Mouse (Mus musculus): Measurements from ENCODE around the gene Kalrn.

The Kalrn gene

DNA sequence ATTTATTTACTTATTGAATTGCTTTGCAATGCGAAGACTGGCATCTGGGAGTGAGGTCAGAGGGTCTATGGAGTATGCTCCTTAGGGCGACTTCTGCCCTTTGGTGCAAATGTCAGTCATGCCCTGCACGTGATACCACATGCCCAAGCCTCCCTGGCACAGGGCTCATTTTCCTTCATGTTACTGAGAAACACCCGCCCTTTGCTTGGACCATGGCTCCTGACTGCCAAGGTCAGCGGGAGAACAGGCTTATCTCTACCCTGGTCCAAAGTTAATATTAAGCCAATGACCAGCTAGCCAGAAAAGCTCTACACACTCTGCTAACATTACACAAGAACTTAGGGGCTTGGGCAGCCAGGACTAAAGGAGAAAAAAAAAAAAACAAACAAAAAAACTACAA lies 543.5 kb downstream of the Kalrn start:
- no peak for DNase-seq

DNA sequence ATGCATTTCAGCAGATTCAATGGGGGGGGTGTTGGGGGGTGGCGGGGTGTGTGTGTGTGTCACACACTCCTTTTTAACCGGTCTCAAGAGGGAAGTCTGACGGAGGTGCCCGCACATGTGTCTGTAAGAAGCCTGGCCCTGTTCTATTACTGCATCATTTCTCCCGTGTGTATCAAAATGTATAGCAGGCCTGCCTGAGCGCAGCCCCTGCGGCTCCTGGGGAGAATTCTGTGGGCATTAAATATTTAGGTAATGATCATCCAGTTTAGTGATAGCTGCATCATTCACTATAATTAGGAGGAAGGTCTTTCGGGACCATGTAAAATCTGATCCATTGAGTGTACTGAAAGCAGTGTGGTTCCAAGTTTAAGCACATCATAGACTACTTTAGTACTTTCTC lies 556.1 kb downstream of the Kalrn start:
- no peak for DNase-seq

DNA sequence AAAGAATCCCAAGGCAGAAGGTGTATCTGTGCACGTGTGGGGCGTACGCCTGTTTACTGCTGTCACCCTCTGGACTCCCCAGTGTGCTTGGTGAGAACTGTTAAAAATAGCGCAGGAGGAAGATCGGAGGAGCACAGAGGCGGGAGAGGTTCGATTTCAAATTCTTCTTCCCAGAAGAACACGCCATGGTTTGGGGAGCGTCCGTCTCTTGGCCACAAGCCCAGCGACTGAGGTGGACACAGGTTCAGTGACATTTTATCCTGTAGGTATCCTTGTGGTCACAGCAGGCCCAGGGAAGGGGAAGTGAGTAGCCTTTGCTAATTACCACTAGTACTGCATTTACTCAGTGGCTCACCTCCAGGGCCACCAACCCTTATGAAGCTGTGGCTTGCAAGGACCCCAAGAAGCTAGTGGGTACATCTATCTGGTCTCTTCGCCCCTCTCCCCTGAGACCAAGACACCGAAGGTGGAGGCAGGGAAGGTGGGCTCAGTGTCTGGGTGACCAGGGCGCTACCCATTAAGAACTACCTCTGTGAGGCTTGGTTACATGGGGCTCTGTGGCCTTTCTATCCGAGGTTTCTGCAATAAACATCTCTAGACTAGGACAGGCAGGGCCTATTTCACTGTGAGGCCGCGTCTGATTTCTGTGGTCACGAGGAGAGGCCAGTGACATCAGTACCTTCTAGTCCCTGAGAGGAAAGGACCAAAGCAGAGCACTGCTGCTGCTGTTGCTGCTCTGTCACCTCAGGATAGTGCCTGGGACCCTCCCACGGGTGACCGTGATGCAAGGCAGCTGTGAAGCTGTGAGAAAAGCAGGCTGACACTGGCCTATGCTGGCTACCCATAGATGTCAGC lies 561.1 kb downstream of the Kalrn start:
- no peak for DNase-seq

DNA sequence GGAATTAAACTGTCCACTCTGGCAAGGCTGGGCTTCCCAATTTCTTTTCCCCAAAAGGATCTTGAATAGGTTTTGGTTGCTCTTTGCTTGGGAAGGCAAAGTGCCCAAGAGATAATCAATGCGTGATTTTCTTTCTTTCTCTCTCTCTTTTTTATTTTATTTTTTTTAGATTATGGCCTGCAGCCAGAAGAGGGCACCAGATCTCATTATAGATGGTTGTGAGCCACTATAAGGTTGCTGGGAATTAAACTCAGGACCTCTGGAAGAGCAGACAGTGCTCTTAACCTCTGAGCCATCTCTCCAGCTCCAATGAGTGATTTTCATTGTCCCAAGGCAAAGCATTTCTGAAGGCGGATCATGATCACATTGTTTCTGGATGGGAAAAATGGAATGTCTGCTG lies 563.8 kb downstream of the Kalrn start:
- DNase-seq = no peak

DNA sequence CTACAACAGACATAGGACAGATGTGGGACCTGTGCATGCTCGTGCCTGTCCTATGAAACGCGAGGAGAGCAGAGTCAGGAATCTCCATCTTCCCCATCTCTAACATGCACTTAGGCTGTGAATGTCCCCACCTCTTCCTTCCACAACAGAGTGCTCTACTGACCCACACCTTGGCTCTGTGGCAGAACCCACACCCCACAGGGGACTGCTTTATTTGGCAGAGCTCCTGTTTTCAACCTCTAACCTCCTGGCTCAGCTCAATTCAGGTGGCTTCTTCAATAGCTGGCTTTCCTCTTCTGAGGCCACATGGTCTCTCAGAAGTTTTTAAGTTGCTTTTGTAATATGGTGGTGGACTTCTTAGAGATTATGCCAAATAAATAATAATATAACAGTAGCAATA lies 567.3 kb downstream of the Kalrn start:
- DNase-seq = no peak

DNA sequence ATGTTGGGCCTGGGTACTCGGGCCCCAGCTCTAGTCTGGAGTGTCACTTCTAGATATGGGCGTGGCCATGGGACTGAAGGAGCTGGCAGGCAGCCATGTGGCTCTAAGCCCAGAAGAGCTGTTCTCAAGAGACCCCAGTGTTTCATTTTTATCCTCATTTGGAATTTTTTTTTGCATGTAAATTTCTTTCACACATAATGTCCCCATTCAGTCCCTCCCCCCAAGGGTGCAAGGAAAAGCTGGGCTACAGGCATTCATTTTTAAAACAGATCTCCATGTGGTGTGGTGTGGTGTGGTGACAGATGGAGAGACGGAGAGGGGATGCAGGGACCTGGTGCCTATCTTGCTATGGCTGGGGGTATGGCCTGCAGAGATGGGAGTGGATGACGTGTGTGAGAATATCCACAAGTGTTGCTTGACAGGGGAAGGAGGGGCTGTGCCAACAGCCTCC lies 569.2 kb downstream of the Kalrn start:
- peak in 1 of 2 experiments; percentile 14 for DNase-seq

DNA sequence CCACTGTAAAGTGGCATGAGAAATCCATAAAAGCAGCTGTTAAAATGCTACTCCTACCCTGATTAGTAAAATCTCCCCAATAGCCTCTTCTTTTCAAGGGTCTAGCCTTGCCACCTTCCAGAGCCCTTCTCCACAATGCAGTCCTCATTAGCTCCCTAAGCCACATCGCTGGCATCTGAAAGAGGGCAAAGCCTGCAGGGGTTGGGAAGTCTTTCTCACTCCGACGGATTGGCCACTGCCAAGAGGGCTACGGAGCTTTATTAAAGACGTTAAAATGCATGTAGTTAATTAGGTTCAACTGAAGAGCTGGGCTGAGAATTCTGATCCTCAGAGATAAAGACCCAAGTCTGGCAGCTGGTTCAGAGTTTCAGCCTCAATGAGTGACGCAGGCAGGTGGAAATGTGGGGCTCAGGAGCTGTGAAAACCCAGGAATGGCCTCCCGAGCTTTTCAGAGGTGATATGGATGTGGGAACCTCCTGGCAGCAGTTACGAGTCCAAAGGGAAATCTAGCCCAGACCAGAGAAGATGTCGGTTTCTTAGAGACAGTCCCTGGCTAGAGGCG lies 569.7 kb downstream of the Kalrn start:
- DNase-seq = no peak

DNA sequence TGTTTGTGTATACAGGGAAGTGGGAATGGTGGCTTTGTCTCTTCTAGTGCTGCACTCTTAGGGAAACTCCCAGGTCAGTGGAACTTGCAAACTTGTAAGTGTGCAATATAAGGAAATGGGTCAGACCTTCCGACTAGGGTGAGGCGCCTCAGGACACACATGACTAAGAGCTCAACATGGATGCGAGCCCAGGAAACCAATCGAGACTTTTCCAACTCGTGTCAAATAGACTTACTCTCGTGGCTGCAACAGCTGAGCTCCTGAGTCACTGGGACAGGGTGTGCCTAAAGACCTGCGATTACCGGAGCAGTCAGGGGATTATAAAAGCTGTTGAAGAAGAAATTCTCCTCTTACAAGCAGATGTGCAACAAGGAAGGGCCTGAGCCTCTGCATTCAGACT lies 572.6 kb downstream of the Kalrn start:
- no peak for DNase-seq

DNA sequence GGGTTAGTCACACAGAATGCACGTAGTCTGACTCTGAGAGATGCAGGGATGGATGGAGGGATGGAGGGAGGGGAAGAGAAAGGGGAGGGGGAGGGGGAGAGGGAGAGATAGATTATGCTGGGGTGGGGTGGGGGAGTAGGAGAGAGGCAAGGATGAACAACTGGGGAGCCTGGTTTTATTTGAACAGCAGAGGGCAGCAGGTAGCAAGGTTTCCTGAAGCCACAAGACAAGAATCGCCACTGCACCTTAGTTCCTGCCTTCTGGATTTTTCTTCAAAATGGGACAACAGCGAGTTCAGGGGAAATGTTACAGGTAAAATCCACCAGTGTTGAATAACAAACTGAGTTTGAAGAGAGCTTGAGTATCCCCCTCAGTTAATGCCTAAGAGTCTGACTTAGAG lies 573.9 kb downstream of the Kalrn start:
- DNase-seq = peak; percentile 47 to 62

DNA sequence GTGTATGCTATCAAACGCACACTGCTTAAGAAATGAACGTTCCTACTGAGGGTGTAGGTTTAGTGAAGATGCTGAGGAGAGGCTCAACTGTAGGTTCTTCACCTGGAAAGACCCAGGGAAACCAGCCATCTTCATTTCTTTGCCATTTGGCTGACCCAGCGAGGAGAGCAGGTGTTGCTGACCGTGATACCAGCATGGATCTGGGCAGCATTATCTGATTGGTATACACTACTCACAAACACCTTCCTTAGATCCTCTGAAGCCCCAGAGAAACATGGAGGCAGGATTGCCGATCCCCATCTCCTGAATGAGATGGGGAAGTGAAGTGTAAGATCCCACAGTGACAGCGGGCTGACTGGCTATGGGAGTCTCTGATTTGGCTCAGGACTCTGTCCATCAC lies 575.3 kb downstream of the Kalrn start:
- peak; percentile 11 to 37 for DNase-seq

DNA sequence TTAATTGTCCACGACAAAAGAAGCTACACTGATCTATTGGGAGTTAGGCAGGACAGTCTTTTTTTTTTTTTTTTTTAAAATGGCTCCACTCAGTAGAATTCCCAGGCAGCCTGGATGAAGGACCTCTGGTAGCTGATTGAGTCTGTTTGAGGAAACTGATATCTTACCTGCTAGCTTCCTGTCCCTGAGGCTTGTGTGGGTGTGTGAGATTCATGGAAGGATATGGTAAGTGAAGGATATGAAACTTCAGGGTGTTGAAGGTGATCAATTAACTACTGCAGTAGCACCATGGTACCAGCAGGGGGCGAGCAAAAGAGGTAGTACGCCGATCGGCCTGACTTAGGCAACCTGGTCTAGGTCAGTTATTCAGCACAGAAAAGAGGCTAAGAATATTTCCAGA lies 577.3 kb downstream of the Kalrn start:
- DNase-seq = peak; percentile 50 to 54

DNA sequence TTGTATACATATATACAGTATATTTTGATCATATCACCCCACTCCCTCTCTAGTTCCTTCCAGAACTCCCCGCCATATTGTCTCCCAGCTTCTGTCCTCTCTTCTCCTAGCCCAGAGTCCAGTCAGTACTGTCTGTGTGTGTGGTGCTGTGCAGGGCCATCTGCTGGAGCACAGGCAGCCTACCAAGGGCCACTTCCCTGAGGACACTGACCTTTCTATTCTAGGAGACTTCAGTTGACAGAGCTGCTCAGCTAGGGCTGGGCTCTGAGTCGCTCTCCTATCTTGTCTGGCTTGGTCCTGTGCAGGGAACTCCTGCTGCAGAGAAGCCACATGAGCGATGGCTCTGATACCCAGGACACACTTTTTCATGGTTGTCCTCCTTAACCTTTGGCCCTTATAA lies 577.8 kb downstream of the Kalrn start:
- DNase-seq = peak; percentile 11 to 15

DNA sequence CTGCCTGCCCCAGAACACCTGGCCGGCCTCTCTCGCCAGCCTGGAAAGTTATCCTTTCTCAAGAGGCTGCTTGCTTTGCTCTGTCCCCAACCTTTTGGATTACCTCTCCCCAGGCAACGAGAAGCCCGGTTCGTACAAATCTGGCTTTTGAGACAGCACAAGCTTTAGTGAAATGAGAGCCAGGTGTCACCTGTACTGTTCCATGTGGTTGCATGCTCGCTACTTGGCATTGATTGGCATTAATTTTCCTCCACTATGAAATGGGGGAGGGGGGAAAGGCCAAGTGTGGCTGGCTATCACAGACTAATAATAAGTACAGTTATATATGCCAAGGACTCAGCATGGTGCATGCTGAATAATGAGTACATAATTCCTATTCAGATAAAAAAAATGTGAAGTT lies 579.0 kb downstream of the Kalrn start:
- DNase-seq = peak in 1 of 2 experiments; percentile 15

DNA sequence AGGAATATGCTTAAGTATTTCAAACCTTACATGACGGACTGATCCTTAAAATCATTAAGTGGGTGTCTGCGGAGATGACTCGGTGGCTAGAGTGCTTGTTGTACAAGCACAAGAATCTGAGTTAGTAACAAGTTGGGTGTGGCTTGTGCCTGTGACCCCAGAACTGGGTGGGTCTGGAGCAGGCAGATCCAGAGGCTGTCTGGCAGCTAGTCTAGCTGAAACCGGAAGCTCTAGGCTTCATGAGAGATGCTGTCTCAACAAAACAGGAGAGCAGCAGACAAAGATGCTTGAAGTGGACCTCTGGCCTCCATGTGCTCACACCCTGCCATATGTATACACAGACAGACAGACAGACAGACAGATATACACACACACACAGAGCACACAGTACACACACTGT lies 582.6 kb downstream of the Kalrn start:
- no peak for DNase-seq

DNA sequence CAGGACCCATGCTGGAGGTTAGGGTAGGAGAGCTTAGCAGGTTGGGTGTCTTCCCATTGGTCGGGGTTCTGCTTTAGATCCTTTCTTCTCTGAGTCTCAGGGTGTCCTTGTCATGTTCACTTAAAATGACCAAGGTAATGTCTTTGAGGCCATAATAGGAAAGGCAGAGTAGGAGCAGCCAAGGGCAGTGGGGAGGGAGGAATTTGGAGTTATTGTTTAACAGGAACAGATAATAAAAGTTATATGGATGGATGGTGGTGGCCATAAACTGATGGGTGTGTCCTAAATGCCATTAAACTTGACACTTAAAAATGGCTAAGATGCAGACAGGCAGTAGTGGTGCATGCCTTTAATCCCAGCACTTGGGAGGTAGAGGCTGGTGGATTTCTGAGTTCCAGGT lies 584.2 kb downstream of the Kalrn start:
- DNase-seq = no peak

DNA sequence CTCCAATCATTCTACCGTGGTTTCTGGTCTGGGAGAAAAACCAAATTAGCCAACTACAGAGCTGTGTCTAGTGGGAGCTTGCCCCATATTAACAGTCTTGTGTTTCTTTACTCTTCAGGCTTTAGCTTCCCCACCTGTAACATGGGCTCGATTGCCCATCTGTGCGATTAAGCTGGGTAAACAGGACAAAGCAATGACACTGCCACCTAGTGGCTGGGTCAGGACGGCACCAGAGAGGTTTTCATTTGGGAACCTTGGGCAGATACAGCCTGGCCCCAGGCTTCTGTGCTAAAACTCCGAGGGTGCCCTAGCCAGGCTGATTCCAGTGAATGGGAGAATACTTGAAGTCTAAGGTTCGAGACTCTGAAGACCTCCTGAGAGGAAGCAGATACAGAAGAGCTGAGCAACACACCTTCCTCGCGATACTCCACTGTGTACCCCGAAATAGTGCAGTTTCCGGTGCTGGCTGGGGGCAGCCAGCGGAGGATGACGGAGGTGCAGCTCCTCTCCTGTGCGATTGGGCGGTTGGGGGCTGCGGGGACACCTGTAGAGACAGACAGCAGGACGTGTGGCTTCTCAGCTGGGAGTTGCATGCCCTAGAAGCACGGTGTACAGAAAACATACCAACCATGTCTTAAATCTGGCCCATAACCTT lies 584.8 kb downstream of the Kalrn start:
- peak; percentile 45 to 57 for DNase-seq

DNA sequence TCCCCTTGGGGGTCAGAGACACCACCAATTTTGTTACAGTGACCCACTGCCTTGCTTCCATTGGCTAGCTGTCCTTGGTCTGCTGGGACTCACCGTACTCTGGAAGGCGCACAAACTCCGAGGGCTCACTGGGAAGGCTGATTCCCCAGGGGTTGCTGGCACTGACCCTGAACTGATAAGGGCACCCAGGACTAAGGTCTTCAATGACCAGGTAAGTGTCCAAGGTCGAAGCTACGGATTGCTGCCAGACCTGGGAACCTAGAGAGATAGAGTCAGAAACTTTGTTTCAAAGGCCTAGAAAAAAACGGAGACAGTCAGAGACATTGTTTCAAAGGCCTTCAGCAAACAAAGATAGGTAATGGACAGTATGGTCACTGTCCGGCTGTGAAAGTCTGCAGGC lies 586.3 kb downstream of the Kalrn start:
- DNase-seq = no peak

DNA sequence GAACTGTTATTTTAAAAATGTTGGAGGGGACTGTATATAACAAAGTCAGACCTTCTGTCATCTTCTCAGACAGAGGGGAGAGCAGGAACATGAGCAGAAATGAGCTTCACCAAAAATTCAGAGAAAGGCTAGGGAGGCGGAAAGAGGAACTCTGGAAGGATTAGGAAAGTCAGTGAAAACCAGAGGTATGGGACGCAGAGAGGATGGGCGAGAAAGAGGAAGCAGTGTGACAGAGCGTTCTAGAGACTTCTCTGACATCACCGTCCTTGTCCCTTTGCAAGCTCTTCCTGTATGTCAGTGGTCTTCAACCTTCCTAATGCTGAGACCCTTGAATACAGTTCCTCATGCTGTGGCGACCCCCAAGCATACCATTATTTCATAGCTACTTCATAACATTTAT lies 588.0 kb downstream of the Kalrn start:
- no peak for DNase-seq

DNA sequence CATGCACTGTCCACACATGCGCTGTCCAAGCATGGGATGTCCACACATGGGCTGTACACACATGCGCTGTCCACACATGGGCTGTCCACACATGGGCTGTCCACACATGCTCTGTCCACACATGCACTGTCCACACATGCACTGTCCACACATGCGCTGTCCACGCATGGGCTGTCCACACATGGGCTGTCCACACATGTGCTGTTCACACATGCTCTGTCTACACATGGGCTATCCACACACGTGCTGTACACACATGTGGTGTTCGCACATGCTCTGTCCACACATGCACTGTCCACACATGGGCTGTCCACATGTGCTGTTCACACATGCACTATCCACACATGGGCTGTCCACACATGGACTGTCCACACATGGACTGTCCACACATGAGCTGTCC lies 589.6 kb downstream of the Kalrn start:
- no peak for DNase-seq

DNA sequence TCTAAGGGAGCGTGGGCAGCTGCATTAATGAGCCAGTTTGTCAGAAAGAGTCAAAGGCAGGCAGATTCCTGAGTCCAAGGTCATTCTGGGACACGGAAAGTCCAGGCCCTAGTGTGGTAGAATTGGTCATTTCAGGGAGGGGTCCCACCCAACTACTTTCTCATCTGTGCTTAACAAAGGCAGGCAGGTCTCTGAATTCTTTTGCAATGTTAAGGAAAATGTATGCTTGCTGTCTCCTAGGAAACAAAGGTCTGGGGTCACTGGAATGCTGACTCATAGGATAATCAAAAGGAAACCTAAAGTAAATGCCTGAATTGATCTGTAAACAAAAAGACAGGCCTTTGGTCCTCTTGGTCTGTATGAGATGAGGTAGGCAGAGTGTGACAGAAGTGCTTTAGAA lies 593.5 kb downstream of the Kalrn start:
- no peak for DNase-seq

DNA sequence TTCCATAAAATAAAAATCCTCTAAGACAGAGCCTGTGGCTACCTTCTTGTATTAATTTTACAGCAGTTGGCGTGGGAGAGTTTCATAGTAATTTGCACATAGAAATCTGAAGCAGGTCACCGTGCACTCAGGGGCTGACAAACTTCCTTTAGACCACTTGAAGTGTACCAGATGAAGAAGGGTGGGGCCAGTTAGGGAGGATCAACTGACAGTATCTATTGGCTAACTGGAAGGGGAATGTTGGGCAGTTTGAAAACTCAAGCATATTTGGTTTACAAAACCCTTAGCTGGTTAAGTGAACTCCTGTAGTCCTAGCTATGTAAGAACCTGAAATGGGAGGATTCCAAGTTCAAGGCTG lies 606.1 kb downstream of the Kalrn start:
- no peak for DNase-seq

DNA sequence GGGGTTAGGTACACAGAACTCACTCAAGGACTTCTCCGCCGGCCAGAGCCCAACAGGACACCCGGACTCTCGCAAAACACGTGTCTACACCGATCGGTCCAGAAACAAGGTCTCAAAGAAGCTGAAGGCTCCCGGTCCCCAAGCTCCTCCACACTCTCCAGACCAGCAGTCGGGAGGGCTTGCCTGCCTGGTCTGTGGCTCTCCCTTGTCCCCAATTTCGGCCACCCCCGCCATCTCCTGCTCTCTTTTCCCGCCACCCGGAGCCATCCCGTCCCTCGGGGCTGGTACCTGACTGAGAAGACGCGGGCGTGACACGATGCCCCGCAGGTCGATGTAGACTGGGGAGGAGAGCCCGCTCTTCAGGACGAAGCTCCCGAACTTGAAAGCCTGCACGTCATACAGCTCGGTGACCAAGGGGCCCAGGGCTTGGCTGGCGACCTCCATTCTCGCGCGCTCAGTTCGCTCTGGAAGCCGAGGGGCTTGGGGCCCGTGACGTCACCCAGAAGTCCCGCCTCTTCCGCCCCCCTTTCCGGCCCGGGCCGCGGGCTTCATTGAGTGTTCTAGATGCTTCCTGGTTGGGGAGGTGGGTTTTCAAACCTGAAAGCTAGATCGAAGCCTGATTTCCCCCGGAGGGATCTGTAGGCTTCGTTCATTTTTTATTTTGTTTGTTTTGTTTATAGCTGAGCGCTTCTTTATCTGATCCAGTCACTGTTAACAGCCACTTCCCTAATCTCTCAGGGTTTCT lies 606.6 kb downstream of the Kalrn start, which contains the start of gene Umps:
Gene Umps (minus strand): TSS at position 501 of the 745 bp plus-strand sequence.
- DNase-seq = peak; percentile 81 to 82

DNA sequence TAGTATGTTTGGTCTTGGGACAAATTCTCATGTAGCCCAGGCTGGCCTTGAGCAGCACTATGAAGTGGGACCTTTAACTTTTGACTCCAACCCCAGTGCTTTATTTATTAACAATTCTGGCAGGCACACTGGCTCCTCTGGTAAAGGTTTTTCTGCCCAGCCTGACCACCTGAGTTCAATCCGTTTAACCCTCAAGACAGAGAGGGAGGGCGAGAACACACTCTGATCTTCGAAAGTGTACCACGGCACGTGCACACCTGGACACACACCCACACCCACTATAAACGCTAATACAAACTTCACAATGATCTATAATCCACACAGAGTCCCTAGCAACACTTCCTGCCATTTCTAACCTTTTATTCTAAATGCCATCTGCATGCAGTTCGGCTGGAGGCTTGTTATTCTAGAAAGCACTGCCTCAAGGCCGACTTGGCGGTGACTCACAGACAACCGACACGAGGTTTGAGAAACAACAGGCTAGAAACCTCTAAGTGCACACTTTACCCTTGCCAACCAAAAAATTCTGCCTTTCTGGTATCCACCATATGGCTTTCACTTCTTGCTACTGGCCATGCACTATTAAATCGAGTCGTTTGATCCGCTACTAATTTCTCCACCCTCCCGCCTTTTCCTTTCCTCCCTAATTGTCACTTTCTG lies 607.3 kb downstream of the Kalrn start:
- DNase-seq = no peak

Data from cerebellum, postnatal 36 days (tissue).